Mouse (Mus musculus): ENCODE results near the gene Gm21969. TPM values are rescaled to one million over a fixed set of nuclear protein-coding genes. Genes with fewer than 3 reads are reported as not detected.

Gene Gm21969
- total and polyA plus RNA-seq, 3 experiments, result 0.02 TPM; not detected in 2

GRCm38 (mm10) chr4:139597286-139598284 is 5.4 kb upstream of the Gm21969 start:
- no peak for DNase-seq (ENCODE audit: low spot score)
- Histone ChIP-seq H3K4me1 (ENCODE audit: insufficient read depth, low read depth, low read length) (peaks cover 4% of the 10 kb centered on the region; the same call in 1 of the 2 replicates), H3K9me3 (replicated peaks) (no peaks in the 10 kb centered on the region), H3K36me3 (replicated peaks) (no peaks in the 10 kb centered on the region), H3K27me3 (ENCODE audit: insufficient read depth, low read length) (peaks cover 22% of the 10 kb centered on the region), H3K4me3 (ENCODE audit: low read depth, low read length) (no peak overlapping the region)
- TF ChIP-seq GATA2 (IDR thresholded peaks at IDR 0.05; ENCODE audit: borderline replicate concordance, low read depth, low read length) (no peak), CTCF (IDR thresholded peaks at IDR 0.05; ENCODE audit: low read depth, low read length) (no peak), TAL1 (conservative IDR thresholded peaks at IDR 0.05; ENCODE audit: low read depth, low read length) (no peak), GATA1 (IDR thresholded peaks at IDR 0.05; ENCODE audit: borderline replicate concordance, low read length) (no peak), POLR2AphosphoS5 (IDR thresholded peaks at IDR 0.05; ENCODE audit: insufficient replicate concordance, low read depth, low read length) (no peak)
- no peak for ATAC-seq (ENCODE audit: extremely low read depth, insufficient number of reproducible peaks, low FRiP score, poor library complexity, severe bottlenecking)

- Histone ChIP-seq H3K4me1 (ENCODE audit: insufficient read depth, low read depth, low read length) (peaks cover 7% of the 10 kb centered on the region; the same call in 1 of the 2 replicates), H3K36me3 (replicated peaks) (no peaks in the 10 kb centered on the region), H3K27me3 (ENCODE audit: insufficient read depth, low read length) (peaks cover 27% of the 10 kb centered on the region), H3K9me3 (replicated peaks) (no peaks in the 10 kb centered on the region), H3K4me3 (ENCODE audit: low read depth, low read length) (no peak overlapping the region)
- no peak for ATAC-seq (ENCODE audit: extremely low read depth, insufficient number of reproducible peaks, low FRiP score, poor library complexity, severe bottlenecking)
- DNase-seq (ENCODE audit: low spot score), result no peak
- no peak for TF ChIP-seq GATA1 (IDR thresholded peaks at IDR 0.05; ENCODE audit: borderline replicate concordance, low read length)
- no peak for TF ChIP-seq CTCF (IDR thresholded peaks at IDR 0.05; ENCODE audit: low read depth, low read length)
- no peak for TF ChIP-seq GATA2 (IDR thresholded peaks at IDR 0.05; ENCODE audit: borderline replicate concordance, low read depth, low read length)
- TF ChIP-seq TAL1 (conservative IDR thresholded peaks at IDR 0.05; ENCODE audit: low read depth, low read length), result no peak
- no peak for TF ChIP-seq POLR2AphosphoS5 (IDR thresholded peaks at IDR 0.05; ENCODE audit: insufficient replicate concordance, low read depth, low read length)
Observed at GRCm38 (mm10) chr4:139598356-139598755, 4.6 kb upstream of the Gm21969 start.

GRCm38 (mm10) chr4:139598950-139599518 is 4.0 kb upstream of the Gm21969 start:
- peaks cover 27% of the 10 kb centered on the region for H3K27me3 ChIP-seq (ENCODE audit: insufficient read depth, low read length)
- H3K36me3 ChIP-seq (replicated peaks), result no peaks in the 10 kb centered on the region
- TF ChIP-seq POLR2AphosphoS5 (IDR thresholded peaks at IDR 0.05; ENCODE audit: insufficient replicate concordance, low read depth, low read length) (no peak), CTCF (IDR thresholded peaks at IDR 0.05; ENCODE audit: low read depth, low read length) (no peak), GATA1 (IDR thresholded peaks at IDR 0.05; ENCODE audit: borderline replicate concordance, low read length) (no peak), TAL1 (conservative IDR thresholded peaks at IDR 0.05; ENCODE audit: low read depth, low read length) (no peak), GATA2 (IDR thresholded peaks at IDR 0.05; ENCODE audit: borderline replicate concordance, low read depth, low read length) (no peak)
- ATAC-seq (ENCODE audit: extremely low read depth, insufficient number of reproducible peaks, low FRiP score, poor library complexity, severe bottlenecking) (no peak), DNase-seq (ENCODE audit: low spot score) (no peak)
- no peak overlapping the region for H3K4me3 ChIP-seq (ENCODE audit: low read depth, low read length)
- H3K9me3 ChIP-seq (replicated peaks), result no peaks in the 10 kb centered on the region
- peaks cover 7% of the 10 kb centered on the region; the same call in 1 of the 2 replicates for H3K4me1 ChIP-seq (ENCODE audit: insufficient read depth, low read depth, low read length)

- no peaks in the 10 kb centered on the region for H3K9me3 ChIP-seq (replicated peaks)
- no peak overlapping the region for H3K4me3 ChIP-seq (ENCODE audit: low read depth, low read length)
- no peak for ATAC-seq (ENCODE audit: extremely low read depth, insufficient number of reproducible peaks, low FRiP score, poor library complexity, severe bottlenecking)
- H3K27me3 ChIP-seq (ENCODE audit: insufficient read depth, low read length), result peaks cover 43% of the 10 kb centered on the region
- TF ChIP-seq GATA1 (IDR thresholded peaks at IDR 0.05; ENCODE audit: borderline replicate concordance, low read length), result no peak
- no peak for TF ChIP-seq GATA2 (IDR thresholded peaks at IDR 0.05; ENCODE audit: borderline replicate concordance, low read depth, low read length)
- TF ChIP-seq POLR2AphosphoS5 (IDR thresholded peaks at IDR 0.05; ENCODE audit: insufficient replicate concordance, low read depth, low read length), result no peak
- no peak for TF ChIP-seq CTCF (IDR thresholded peaks at IDR 0.05; ENCODE audit: low read depth, low read length)
- no peak for TF ChIP-seq TAL1 (conservative IDR thresholded peaks at IDR 0.05; ENCODE audit: low read depth, low read length)
- H3K4me1 ChIP-seq (ENCODE audit: insufficient read depth, low read depth, low read length), result peaks cover 9% of the 10 kb centered on the region
- DNase-seq (ENCODE audit: low spot score), result no peak
- no peaks in the 10 kb centered on the region for H3K36me3 ChIP-seq (replicated peaks)
Observed at GRCm38 (mm10) chr4:139601519-139602356, 1.2 kb upstream of the Gm21969 start.

GRCm38 (mm10) chr4:139605216-139605615 is 2.2 kb downstream of the Gm21969 start:
- Histone ChIP-seq H3K4me3 (ENCODE audit: low read depth, low read length) (no peak overlapping the region), H3K9me3 (replicated peaks) (no peaks in the 10 kb centered on the region), H3K27me3 (ENCODE audit: insufficient read depth, low read length) (peaks cover 47% of the 10 kb centered on the region), H3K4me1 (ENCODE audit: insufficient read depth, low read depth, low read length) (peaks cover 14% of the 10 kb centered on the region), H3K36me3 (replicated peaks) (no peaks in the 10 kb centered on the region)
- TF ChIP-seq CTCF (IDR thresholded peaks at IDR 0.05; ENCODE audit: low read depth, low read length), result no peak
- no peak for TF ChIP-seq GATA1 (IDR thresholded peaks at IDR 0.05; ENCODE audit: borderline replicate concordance, low read length)
- no peak for TF ChIP-seq POLR2AphosphoS5 (IDR thresholded peaks at IDR 0.05; ENCODE audit: insufficient replicate concordance, low read depth, low read length)
- ATAC-seq (ENCODE audit: extremely low read depth, insufficient number of reproducible peaks, low FRiP score, poor library complexity, severe bottlenecking) (no peak), DNase-seq (ENCODE audit: low spot score) (no peak)

All from G1E (cell line).